Mouse (Mus musculus) liver, adult 2 months (tissue): ENCODE measurements around the gene Lsm2.

Source experiments
- CTCF ChIP-seq: fragments of 200-500 bp; IDR thresholded peaks from 2 replicates; pipeline ENCODE4 v1.5.1; 2011; ENCODE audit warnings: low read depth, low read length, control low read depth
- POLR2A ChIP-seq: fragments of 200-500 bp; IDR thresholded peaks from 2 replicates; pipeline ENCODE4 v1.6.1; 2011; ENCODE audit warnings: low read length, control low read depth; ENCODE audit not compliant: insufficient read depth; ENCODE audit errors: extremely low read depth

DNA sequence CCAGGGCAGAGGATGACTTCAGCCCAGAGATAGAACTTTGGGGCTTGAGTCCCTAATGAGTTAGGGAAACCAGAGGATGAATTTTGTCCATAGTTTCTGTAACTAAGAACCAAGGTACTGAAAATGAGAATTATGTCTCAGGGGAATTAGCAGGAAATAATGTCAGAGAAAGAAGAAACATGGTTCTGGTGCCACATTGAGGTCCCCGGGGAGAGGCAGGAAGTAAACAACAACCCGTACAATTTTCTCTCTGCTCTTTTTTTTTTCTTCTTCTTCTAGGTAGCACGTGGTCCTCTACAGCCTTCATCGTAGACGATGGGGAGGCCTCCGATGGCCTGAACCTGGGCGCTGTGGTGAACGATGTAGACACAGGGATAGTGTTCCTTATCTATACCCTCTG, 49.4 kb upstream of the Lsm2 start:
- no peak for TF ChIP-seq POLR2A
- no peak for TF ChIP-seq CTCF
